Mouse (Mus musculus): ENCODE results near the gene Asic3. TPM values are rescaled to one million over a fixed set of nuclear protein-coding genes. Genes with fewer than 3 reads are reported as not detected.

Asic3 gene
- polyA plus RNA-seq, 1 experiment from 2014 or later: 0.20 TPM

DNA sequence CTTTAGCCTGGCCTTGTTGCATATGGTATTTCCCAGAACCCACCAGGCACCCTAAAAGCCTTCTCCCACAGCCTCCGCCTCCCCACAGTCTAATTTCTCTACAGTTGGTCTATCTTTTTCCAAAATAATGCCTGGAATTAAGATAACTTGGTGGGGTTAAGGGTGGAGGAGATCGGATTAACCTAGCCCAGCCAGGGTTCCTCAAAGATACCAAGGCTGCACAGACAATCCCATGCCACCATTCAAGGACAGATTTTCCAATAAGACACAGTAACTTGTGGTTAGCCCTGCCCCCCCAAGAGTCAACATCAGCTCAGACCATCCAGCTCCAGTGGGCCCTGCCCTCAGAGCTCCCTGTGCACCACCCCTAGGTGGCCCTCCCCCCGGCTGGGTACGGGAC lies 32.7 kb upstream of the Asic3 start:
- 85% methylated on average over 4 of the region's 4 CpGs for WGBS
- no peak overlapping the region for H3K27ac ChIP-seq
- no peaks in the 10 kb centered on the region for H3K9me3 ChIP-seq
- H3K4me3 ChIP-seq: no peak overlapping the region
- DNase-seq (ENCODE audit: low spot score): no peak
- peaks cover 12% of the 10 kb centered on the region for H3K27me3 ChIP-seq (ENCODE audit: insufficient read depth, poor library complexity, severe bottlenecking)
- H3K36me3 ChIP-seq: no peaks in the 10 kb centered on the region
- peaks cover 36% of the 10 kb centered on the region for H3K4me1 ChIP-seq (replicated peaks)

GRCm38 (mm10) chr5:24381486-24381885 lies 31.7 kb upstream of the Asic3 start:
- Histone ChIP-seq H3K4me1 (replicated peaks) (peaks cover 44% of the 10 kb centered on the region), H3K27me3 (ENCODE audit: insufficient read depth, poor library complexity, severe bottlenecking) (peaks cover 22% of the 10 kb centered on the region), H3K27ac (no peak overlapping the region), H3K36me3 (no peaks in the 10 kb centered on the region), H3K4me3 (no peak overlapping the region), H3K9me3 (no peaks in the 10 kb centered on the region)
- DNase-seq (ENCODE audit: low spot score): no peak
- 68% methylated on average over 6 of the region's 6 CpGs for WGBS

DNA sequence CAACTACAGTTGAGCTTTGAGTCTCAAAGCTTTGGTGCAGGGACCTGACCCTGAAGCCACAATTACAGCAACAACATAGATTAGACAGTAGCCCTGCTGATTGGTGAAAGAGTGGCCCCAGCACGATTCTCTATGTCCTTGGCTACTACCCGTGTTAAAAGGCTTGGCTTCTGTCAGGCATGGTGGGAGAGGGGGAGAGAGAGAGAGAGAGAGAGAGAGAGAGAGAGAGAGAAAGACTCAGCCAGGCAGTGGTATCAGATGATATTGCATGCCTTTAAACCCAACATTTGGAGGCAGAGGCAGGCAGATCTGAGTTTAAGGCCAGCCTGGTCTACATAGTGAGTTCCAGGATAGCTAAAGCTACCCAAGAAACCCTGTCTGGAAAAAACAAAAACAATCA lies 31.2 kb upstream of the Asic3 start:
- Histone ChIP-seq H3K27me3 (ENCODE audit: insufficient read depth, poor library complexity, severe bottlenecking) (peaks cover 27% of the 10 kb centered on the region), H3K4me1 (replicated peaks) (peaks cover 49% of the 10 kb centered on the region), H3K27ac (no peak overlapping the region), H3K36me3 (no peaks in the 10 kb centered on the region), H3K4me3 (no peak overlapping the region), H3K9me3 (no peaks in the 10 kb centered on the region)
- no peak for DNase-seq (ENCODE audit: low spot score)
- WGBS: 64% methylated on average over 2 of the region's 2 CpGs

DNA sequence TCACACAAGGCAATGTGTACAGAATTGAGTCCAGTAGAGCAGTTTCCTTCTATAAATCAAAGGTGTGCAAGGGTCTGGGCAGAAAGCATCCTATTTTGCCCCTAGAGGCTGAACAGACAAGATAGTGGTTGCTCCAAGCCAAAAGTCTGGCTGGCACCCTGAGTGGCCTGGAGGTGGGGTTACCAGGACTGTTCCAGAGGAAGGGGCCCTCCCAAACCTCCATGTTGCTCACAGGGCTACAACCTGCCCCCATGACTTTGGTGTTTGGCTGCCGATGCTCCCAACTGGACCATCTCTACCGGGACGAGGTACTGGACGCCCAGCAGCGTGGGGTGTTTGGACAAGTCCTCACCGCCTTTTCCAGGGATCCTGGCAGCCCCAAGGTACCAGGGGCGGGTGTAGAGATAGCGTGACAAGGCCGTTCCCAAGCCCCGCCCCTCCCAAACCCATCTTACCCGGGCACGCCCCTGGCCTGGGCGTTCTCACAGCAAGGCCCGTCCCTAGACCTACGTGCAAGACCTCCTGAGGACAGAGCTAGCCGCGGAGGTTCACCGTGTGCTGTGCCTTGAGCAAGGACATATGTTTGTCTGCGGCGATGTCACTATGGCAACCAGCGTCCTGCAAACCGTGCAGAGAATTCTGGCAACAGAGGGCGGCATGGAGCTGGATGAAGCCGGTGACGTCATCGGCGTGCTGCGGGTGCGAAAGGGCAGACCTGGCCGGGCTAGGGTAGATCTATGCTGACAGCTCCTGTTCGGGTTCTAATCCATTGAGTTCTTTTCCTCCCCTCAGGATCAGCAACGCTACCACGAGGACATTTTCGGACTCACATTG lies 29.9 kb upstream of the Asic3 start:
- Histone ChIP-seq H3K27me3 (ENCODE audit: insufficient read depth, poor library complexity, severe bottlenecking) (peaks cover 40% of the 10 kb centered on the region), H3K27ac (peak overlapping the region; percentile 79), H3K9me3 (no peaks in the 10 kb centered on the region), H3K4me1 (replicated peaks) (peaks cover 55% of the 10 kb centered on the region), H3K4me3 (peak overlapping the region; percentile 56), H3K36me3 (no peaks in the 10 kb centered on the region)
- peak; percentile 94 for DNase-seq (ENCODE audit: low spot score)
- under 1% methylated on average over 34 of the region's 34 CpGs for WGBS

DNA sequence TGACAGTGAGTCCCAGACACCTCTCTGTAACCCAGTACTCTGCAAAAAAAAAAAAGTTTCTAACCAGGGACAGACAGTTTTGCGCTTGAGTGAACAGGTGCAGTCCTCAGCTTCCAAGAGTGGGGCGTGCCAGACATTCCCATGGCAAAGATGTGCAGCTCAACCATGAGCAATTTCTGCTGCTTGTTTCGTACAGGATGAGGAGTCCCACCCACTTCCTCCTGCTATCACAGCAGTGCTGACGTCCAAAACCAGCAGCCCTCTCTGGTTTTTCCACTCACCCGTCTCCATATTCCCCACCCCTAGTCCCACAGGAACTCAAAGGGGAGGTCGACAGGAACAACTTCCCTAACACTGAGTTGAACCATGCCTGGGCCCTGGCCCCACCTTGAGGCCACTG lies 28.8 kb upstream of the Asic3 start:
- DNase-seq (ENCODE audit: low spot score): no peak
- peaks cover 60% of the 10 kb centered on the region for H3K4me1 ChIP-seq (replicated peaks)
- WGBS: 73% methylated on average over 6 of the region's 6 CpGs
- H3K36me3 ChIP-seq: no peaks in the 10 kb centered on the region
- H3K9me3 ChIP-seq: no peaks in the 10 kb centered on the region
- H3K27me3 ChIP-seq (ENCODE audit: insufficient read depth, poor library complexity, severe bottlenecking): peaks cover 51% of the 10 kb centered on the region
- H3K4me3 ChIP-seq: no peak overlapping the region
- H3K27ac ChIP-seq: no peak overlapping the region

DNA sequence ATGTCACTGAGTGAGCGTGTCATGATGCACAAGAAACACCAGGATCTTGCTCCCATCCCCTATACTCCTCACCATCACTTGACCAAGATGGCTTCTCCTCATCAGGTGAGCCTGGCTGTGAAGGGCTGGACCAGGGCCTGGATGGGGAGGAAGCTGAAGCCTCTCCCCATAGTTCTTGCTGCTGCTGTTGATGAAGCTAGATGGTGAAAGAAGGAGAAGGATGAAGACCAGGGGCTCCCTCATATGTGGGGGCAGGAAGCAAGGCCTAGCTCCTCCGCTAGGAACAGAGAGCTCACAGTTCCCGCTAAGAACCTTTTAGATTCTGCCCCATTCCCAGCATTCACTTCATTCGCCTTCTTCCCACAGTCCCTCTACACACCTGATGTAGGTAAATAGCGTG lies 27.8 kb upstream of the Asic3 start:
- H3K4me3 ChIP-seq: no peak overlapping the region
- H3K9me3 ChIP-seq: no peaks in the 10 kb centered on the region
- 87% methylated on average over 5 of the region's 5 CpGs for WGBS
- no peak overlapping the region for H3K27ac ChIP-seq
- peaks cover 61% of the 10 kb centered on the region for H3K4me1 ChIP-seq (replicated peaks)
- no peaks in the 10 kb centered on the region for H3K36me3 ChIP-seq
- DNase-seq (ENCODE audit: low spot score): no peak
- H3K27me3 ChIP-seq (ENCODE audit: insufficient read depth, poor library complexity, severe bottlenecking): peaks cover 61% of the 10 kb centered on the region

- WGBS: 82% methylated on average over 10 of the region's 10 CpGs
Observed at GRCm38 (mm10) chr5:24385887-24386550, 27.2 kb upstream of the Asic3 start.

GRCm38 (mm10) chr5:24387264-24388241 lies 25.6 kb upstream of the Asic3 start:
- H3K4me1 ChIP-seq (replicated peaks): peaks cover 58% of the 10 kb centered on the region
- H3K4me3 ChIP-seq: peak overlapping the region; percentile 63
- peaks cover 76% of the 10 kb centered on the region for H3K27me3 ChIP-seq (ENCODE audit: insufficient read depth, poor library complexity, severe bottlenecking)
- H3K27ac ChIP-seq: peak overlapping the region; percentile 81
- H3K9me3 ChIP-seq: no peaks in the 10 kb centered on the region
- under 1% methylated on average over 73 of the region's 73 CpGs for WGBS
- no peaks in the 10 kb centered on the region for H3K36me3 ChIP-seq
- peak; percentile 67 for DNase-seq (ENCODE audit: low spot score)

More at GRCm38 (mm10) chr5:24385887-24386550, 27.2 kb upstream of the Asic3 start:
- Histone ChIP-seq H3K27ac (no peak overlapping the region), H3K9me3 (no peaks in the 10 kb centered on the region), H3K4me1 (replicated peaks) (peaks cover 61% of the 10 kb centered on the region), H3K27me3 (ENCODE audit: insufficient read depth, poor library complexity, severe bottlenecking) (peaks cover 68% of the 10 kb centered on the region), H3K4me3 (no peak overlapping the region), H3K36me3 (no peaks in the 10 kb centered on the region)
- no peak for DNase-seq (ENCODE audit: low spot score)

DNA sequence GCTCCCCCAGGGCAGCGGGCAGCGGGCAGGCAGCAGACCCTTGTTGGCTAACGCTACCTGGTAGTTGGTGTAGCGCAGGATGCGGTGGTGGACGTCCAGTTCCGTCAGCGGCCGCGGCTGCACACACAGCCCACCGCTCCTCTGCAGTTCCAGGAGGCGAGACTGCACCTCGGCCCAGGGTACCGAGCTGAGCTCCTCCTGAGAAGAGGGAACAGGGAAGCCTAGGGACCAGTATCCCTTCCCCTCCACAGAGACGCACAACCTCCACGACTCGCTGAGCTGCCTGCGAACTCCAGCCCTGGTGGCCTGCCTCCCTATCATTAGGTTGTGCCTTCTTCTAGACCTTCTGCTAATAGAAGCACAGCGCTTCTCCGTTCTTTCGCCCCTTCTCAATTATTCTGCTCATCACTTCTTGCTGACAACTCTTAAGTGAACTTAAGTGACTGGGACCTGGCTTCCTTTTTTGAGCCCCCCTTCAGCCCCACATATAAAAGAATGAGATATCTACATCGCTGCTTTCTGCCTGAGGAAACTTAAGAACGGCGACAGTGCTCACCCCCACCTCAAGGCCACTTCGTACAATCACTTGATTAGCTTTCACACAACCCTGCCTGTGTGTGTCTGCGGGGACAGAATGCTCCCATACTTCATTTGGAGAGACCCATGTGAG lies 24.8 kb upstream of the Asic3 start:
- H3K36me3 ChIP-seq: no peaks in the 10 kb centered on the region
- no peaks in the 10 kb centered on the region for H3K9me3 ChIP-seq
- 23% methylated on average over 26 of the region's 26 CpGs for WGBS
- peaks cover 76% of the 10 kb centered on the region for H3K27me3 ChIP-seq (ENCODE audit: insufficient read depth, poor library complexity, severe bottlenecking)
- peak overlapping the region; percentile 63 for H3K4me3 ChIP-seq
- peaks cover 50% of the 10 kb centered on the region for H3K4me1 ChIP-seq (replicated peaks)
- peak overlapping the region; percentile 81 for H3K27ac ChIP-seq
- no peak for DNase-seq (ENCODE audit: low spot score)

- H3K27me3 ChIP-seq (ENCODE audit: insufficient read depth, poor library complexity, severe bottlenecking): peaks cover 76% of the 10 kb centered on the region
- peak overlapping the region; percentile 57 for H3K27ac ChIP-seq
- peak; percentile 45 for DNase-seq (ENCODE audit: low spot score)
- H3K36me3 ChIP-seq: no peaks in the 10 kb centered on the region
- H3K4me3 ChIP-seq: no peak overlapping the region
- peaks cover 50% of the 10 kb centered on the region for H3K4me1 ChIP-seq (replicated peaks)
- no peaks in the 10 kb centered on the region for H3K9me3 ChIP-seq
- WGBS: 52% methylated on average over 7 of the region's 7 CpGs
Observed at GRCm38 (mm10) chr5:24389011-24389657, 24.1 kb upstream of the Asic3 start.

GRCm38 (mm10) chr5:24389658-24390020 lies 23.6 kb upstream of the Asic3 start:
- no peaks in the 10 kb centered on the region for H3K9me3 ChIP-seq
- no peak overlapping the region for H3K4me3 ChIP-seq
- DNase-seq (ENCODE audit: low spot score): no peak
- peaks cover 48% of the 10 kb centered on the region for H3K4me1 ChIP-seq (replicated peaks)
- H3K27me3 ChIP-seq (ENCODE audit: insufficient read depth, poor library complexity, severe bottlenecking): peaks cover 72% of the 10 kb centered on the region
- H3K36me3 ChIP-seq: no peaks in the 10 kb centered on the region
- 83% methylated on average over 4 of the region's 4 CpGs for WGBS
- peak overlapping the region; percentile 57 for H3K27ac ChIP-seq

DNA sequence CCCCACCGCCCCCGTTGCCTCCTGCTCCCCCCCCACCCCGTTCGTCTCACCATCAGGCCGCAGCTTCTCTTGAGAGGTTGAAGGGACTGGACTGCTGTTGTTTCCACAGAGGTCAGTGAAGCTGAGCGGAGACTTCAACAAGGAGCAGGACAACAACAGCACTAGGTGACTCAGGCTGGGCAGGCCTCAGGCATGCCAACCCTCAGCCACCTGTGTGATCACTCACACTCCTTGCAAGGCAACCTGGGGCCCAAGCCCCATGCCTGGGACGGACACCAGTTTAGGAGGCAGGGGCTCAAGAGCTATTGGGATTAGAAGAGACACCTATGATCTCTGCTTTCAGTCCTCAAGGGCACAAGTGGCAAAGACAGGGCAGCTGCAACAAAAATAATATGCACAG lies 21.3 kb upstream of the Asic3 start, which contains the start of gene Atg9b:
Atg9b (minus strand) TSS at position 280 of the 400 bp plus-strand sequence.
- no peak within 1 kb of the TSS for H3K27ac ChIP-seq
- H3K4me3 ChIP-seq: no peak within 1 kb of the TSS
- no peaks in the 10 kb centered on the region for H3K9me3 ChIP-seq
- no peak for DNase-seq (ENCODE audit: low spot score)
- peaks cover 4% of the 10 kb centered on the region; the same call in 1 of the 2 replicates for H3K36me3 ChIP-seq
- H3K4me1 ChIP-seq (replicated peaks): peaks cover 43% of the 10 kb centered on the region
- peaks cover 50% of the 10 kb centered on the region for H3K27me3 ChIP-seq (ENCODE audit: insufficient read depth, poor library complexity, severe bottlenecking)
- 77% methylated on average over 7 of the region's 7 CpGs for WGBS
